ENCODE assay signal across 11 mouse cellular contexts in genomic region chr10:26694761-26695160, GRCm38 (mm10). TPM values are rescaled to one million over a fixed set of nuclear protein-coding genes. Genes with fewer than 3 reads are reported as not detected.
A peak's percentile ranks its signal among the peaks of the same experiment; 100 is the strongest.
DNase-seq lines count a peak whose midpoint lies in the region; ATAC-seq lines count a peak whose summit lies in the region.
"Had no signal": no experiment of that assay in that cellular context is flagged by ENCODE, and none has a peak within 500 bp of the region (broad histone marks: within the 10 kb centered on the region; RNA-seq: fewer than 3 reads in every experiment).

No protein-coding gene starts in this region.

- H3K9ac ChIP-seq in heart, embryonic 12.5 days = no peak overlapping the region
- H3K9ac ChIP-seq in hindbrain, embryonic 14.5 days = peak overlapping the region; percentile 72
- no peak overlapping the region for H3K9ac ChIP-seq in midbrain, embryonic 12.5 days (replicated peaks)

- no peaks in the 10 kb centered on the region for H3K9me3 ChIP-seq in heart, embryonic 12.5 days (replicated peaks)
- H3K9me3 ChIP-seq in embryonic facial prominence, embryonic 10.5 days = no peaks in the 10 kb centered on the region
- H3K9me3 ChIP-seq in hindbrain, embryonic 14.5 days (ENCODE audit: control insufficient read depth, low read length) = no peaks in the 10 kb centered on the region
- H3K9me3 ChIP-seq in midbrain, embryonic 12.5 days = no peaks in the 10 kb centered on the region

- ATAC-seq in heart, embryonic 12.5 days (ENCODE audit: insufficient number of reproducible peaks, low FRiP score) = no peak
- ATAC-seq in hindbrain, embryonic 14.5 days (ENCODE audit: low FRiP score) = no peak
- ATAC-seq in midbrain, embryonic 12.5 days (ENCODE audit: low FRiP score, low read depth) = peak; percentile 27; the same call in 1 of the 2 replicates

- peak overlapping the region; percentile 91 for H3K4me2 ChIP-seq in heart, embryonic 12.5 days
- peak overlapping the region; percentile 69 for H3K4me2 ChIP-seq in hindbrain, embryonic 14.5 days (replicated peaks)
- H3K4me2 ChIP-seq in midbrain, embryonic 12.5 days (replicated peaks) = peak overlapping the region; percentile 81

- WGBS in heart, embryonic 12.5 days = 79% methylated on average over 2 of the region's 2 CpGs
- WGBS in embryonic facial prominence, embryonic 10.5 days = 65% methylated on average over 2 of the region's 2 CpGs
- 55% methylated on average over 2 of the region's 2 CpGs for WGBS in hindbrain, embryonic 14.5 days
- WGBS in midbrain, embryonic 12.5 days = 55% methylated on average over 2 of the region's 2 CpGs

- H3K4me1 ChIP-seq in heart, embryonic 12.5 days (replicated peaks) = no peaks in the 10 kb centered on the region
- H3K4me1 ChIP-seq in embryonic facial prominence, embryonic 10.5 days = peaks cover 6% of the 10 kb centered on the region
- 0 out of 2 replicates have a peak, but pooled peaks cover 3% of the 10 kb centered on the region for H3K4me1 ChIP-seq in hindbrain, embryonic 14.5 days (replicated peaks; ENCODE audit: control insufficient read depth, insufficient read depth, low read length)
- 0 out of 2 replicates have a peak, but pooled peaks cover 3% of the 10 kb centered on the region for H3K4me1 ChIP-seq in midbrain, embryonic 12.5 days

- H3K27ac ChIP-seq in heart, embryonic 12.5 days (ENCODE audit: poor library complexity, severe bottlenecking) = no peak overlapping the region
- H3K27ac ChIP-seq in embryonic facial prominence, embryonic 10.5 days (replicated peaks) = no peak overlapping the region
- H3K27ac ChIP-seq in hindbrain, embryonic 14.5 days = peak overlapping the region; percentile 73
- no peak overlapping the region for H3K27ac ChIP-seq in midbrain, embryonic 12.5 days (replicated peaks)

- no peaks in the 10 kb centered on the region for H3K36me3 ChIP-seq in heart, embryonic 12.5 days
- no peaks in the 10 kb centered on the region for H3K36me3 ChIP-seq in embryonic facial prominence, embryonic 10.5 days (replicated peaks)
- H3K36me3 ChIP-seq in hindbrain, embryonic 14.5 days (replicated peaks; ENCODE audit: control insufficient read depth, insufficient read depth) = no peaks in the 10 kb centered on the region
- H3K36me3 ChIP-seq in midbrain, embryonic 12.5 days = no peaks in the 10 kb centered on the region

- intact Hi-C loops in heart, postnatal 25 days (cut with DNase I) = no loop called here

- H3K27me3 ChIP-seq in heart, embryonic 12.5 days (replicated peaks) = 0 out of 2 replicates have a peak, but pooled peaks cover 11% of the 10 kb centered on the region
- peaks cover 23% of the 10 kb centered on the region for H3K27me3 ChIP-seq in embryonic facial prominence, embryonic 10.5 days (replicated peaks; ENCODE audit: low read depth, poor library complexity, severe bottlenecking)
- no peaks in the 10 kb centered on the region for H3K27me3 ChIP-seq in hindbrain, embryonic 14.5 days (ENCODE audit: control insufficient read depth, insufficient read depth, low read length)
- peaks cover 4% of the 10 kb centered on the region; the same call in 1 of the 2 replicates for H3K27me3 ChIP-seq in midbrain, embryonic 12.5 days

- no peak overlapping the region for H3K4me3 ChIP-seq in heart, embryonic 12.5 days
- peak overlapping the region; percentile 59 for H3K4me3 ChIP-seq in embryonic facial prominence, embryonic 10.5 days
- peak overlapping the region; percentile 45; the same call in 1 of the 2 replicates for H3K4me3 ChIP-seq in hindbrain, embryonic 14.5 days (replicated peaks; ENCODE audit: low read length)
- peak overlapping the region; percentile 51; the same call in 1 of the 2 replicates for H3K4me3 ChIP-seq in midbrain, embryonic 12.5 days

- DNase-seq in heart, postnatal 25 days (ENCODE audit: low spot score) = no peak
- DNase-seq in embryonic facial prominence, embryonic 10.5 days (ENCODE audit: low spot score) = no peak
- no peak for DNase-seq in hindbrain, embryonic 14.5 days (ENCODE audit: low spot score)
- no peak for DNase-seq in gastrocnemius, postnatal 10 days
- DNase-seq in urinary bladder, adult 18-20 months (ENCODE audit: low spot score in 2 of 2) = no peak
- no peak for DNase-seq in adrenal gland, postnatal 25 days
- DNase-seq: gastrocnemius, postnatal 14 days; lung, adult 18-20 months; spleen, adult 18-20 months had no signal

RNA-seq across cellular contexts. Expression of gene Arhgap18, which starts 58.5 kb away (rescaled TPM):
- 33.4 and 39.6 TPM in 2 replicates for polyA plus RNA-seq in heart, embryonic 12.5 days (2016; fragmentation: Nextera tagmentation; extraction: Ambion mirVana)
- total RNA-seq in heart, postnatal 25 days (2021) = 10 to 100 TPM; 18.2 to 22.6 TPM
- polyA plus RNA-seq in embryonic facial prominence, embryonic 10.5 days (2016; fragmentation: Nextera tagmentation; extraction: Ambion mirVana) = 8.7 and 11.1 TPM in 2 replicates
- 13.3 and 14.9 TPM in 2 replicates for polyA plus RNA-seq in hindbrain, embryonic 14.5 days (2014; fragmentation: Nextera tagmentation; extraction: Ambion mirVana)
- polyA plus RNA-seq in midbrain, embryonic 12.5 days (2016; fragmentation: Nextera tagmentation; extraction: Ambion mirVana) = 17.8 and 18.2 TPM in 2 replicates
- total RNA-seq in gastrocnemius, postnatal 10 days (2021) = 10 to 100 TPM; 21.2 to 32.0 TPM
- 33.5 and 52.2 TPM in 2 replicates for total RNA-seq in adrenal gland, postnatal 25 days (2021)
